Mouse (Mus musculus): ENCODE data around the gene Hoxc10. TPM values are rescaled to one million over a fixed set of nuclear protein-coding genes. Genes with fewer than 3 reads are reported as not detected.

Gene Hoxc10
- total and polyA plus RNA-seq, 2 experiments: not detected

DNA sequence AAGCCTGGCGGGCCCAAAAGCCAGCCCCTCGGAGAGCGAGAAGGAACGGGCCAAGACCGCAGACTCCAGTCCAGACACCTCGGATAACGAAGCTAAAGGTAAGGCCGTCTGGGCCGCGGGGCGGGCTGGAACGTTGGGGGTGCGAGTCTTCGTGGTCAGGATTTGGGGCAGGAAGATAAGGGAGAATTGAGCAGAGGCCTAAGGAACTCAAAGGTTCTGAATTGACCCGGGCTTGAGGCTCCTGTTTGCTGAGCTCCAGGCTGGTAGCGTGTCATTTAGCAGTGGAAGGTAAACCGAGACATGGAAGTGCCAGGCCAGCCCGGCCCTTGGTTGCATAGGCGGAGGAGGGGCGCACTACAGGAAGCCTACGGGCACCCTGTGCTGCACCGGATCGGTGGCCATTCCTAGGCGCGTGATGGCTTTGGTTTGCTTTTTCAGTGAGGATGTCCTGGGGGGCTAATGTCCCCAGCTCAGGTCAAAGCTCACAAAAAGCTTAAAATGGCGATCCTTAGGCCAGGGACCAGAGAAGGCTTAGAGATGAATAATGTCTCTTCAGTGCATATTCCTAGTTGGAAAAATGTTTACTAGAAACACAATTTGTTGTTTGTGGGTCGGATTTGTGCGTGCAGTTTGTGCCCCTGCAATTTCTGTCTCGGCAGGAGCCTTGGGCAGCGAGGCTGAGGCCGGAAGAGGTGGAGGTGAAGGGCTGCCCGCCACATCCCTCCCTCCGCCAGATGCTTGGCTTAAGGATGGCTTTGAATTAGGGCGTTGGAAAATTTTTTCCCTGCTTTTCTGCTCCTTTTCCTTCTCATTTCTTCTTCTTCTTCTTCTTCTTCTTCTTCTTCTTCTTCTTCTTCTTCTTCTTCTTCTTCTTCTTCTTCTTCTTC is 1.2 kb downstream of the Hoxc10 start:
- Histone ChIP-seq H3K36me3 (ENCODE audit: control insufficient read depth, insufficient read depth, low read length) (no peaks in the 10 kb centered on the region), H3K27ac (replicated peaks; ENCODE audit: insufficient read depth, low read depth, low read length) (no peak overlapping the region), H3K4me1 (ENCODE audit: control insufficient read depth, insufficient read depth, low read length) (no peaks in the 10 kb centered on the region), H3K4me3 (ENCODE audit: insufficient read depth, low read depth, low read length) (no peak overlapping the region), H3K79me2 (ENCODE audit: control insufficient read depth, insufficient read depth, low read length) (no peaks in the 10 kb centered on the region), H3K9ac (ENCODE audit: low read depth, low read length) (no peak overlapping the region), H3K27me3 (ENCODE audit: control insufficient read depth, insufficient read depth, low read length) (peaks cover 38% of the 10 kb centered on the region)
- DNase-seq (ENCODE audit: extremely low read depth, low read depth, low spot score): no peak
- 8% methylated on average over 34 of the region's 34 CpGs for WGBS
- TF ChIP-seq POLR2A (IDR thresholded peaks at IDR 0.05; ENCODE audit: extremely low read depth, insufficient read depth, low read length) (no peak), CTCF (IDR thresholded peaks at IDR 0.05; ENCODE audit: low read depth, low read length) (no peak)

DNA sequence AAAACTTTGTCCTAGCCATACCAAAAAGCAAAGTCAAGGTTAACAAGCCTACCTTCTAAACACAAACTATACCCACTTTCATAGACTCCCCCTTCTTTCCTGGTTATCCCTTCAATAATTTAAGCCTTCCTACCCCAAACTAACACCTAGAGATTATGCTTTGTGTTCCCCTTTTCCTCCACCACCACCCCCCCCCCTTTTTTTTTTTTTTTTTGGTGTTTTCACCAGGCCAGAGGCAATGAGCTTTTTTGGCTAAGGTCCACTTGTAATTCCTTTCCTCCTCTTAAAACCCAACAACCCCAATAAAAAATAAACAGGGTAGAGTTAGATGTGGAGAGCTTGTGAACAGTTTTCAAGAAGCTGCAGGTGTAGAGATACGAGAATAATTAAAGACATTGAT is 2.7 kb downstream of the Hoxc10 start:
- Histone ChIP-seq H3K36me3 (ENCODE audit: control insufficient read depth, insufficient read depth, low read length) (no peaks in the 10 kb centered on the region), H3K27ac (replicated peaks; ENCODE audit: insufficient read depth, low read depth, low read length) (no peak overlapping the region), H3K27me3 (ENCODE audit: control insufficient read depth, insufficient read depth, low read length) (peaks cover 36% of the 10 kb centered on the region), H3K4me3 (ENCODE audit: insufficient read depth, low read depth, low read length) (no peak overlapping the region), H3K79me2 (ENCODE audit: control insufficient read depth, insufficient read depth, low read length) (no peaks in the 10 kb centered on the region), H3K9ac (ENCODE audit: low read depth, low read length) (no peak overlapping the region), H3K4me1 (ENCODE audit: control insufficient read depth, insufficient read depth, low read length) (no peaks in the 10 kb centered on the region)
- DNase-seq (ENCODE audit: extremely low read depth, low read depth, low spot score): no peak
- 23% methylated on average over 1 of the region's 1 CpGs for WGBS
- TF ChIP-seq CTCF (IDR thresholded peaks at IDR 0.05; ENCODE audit: low read depth, low read length): no peak

DNA sequence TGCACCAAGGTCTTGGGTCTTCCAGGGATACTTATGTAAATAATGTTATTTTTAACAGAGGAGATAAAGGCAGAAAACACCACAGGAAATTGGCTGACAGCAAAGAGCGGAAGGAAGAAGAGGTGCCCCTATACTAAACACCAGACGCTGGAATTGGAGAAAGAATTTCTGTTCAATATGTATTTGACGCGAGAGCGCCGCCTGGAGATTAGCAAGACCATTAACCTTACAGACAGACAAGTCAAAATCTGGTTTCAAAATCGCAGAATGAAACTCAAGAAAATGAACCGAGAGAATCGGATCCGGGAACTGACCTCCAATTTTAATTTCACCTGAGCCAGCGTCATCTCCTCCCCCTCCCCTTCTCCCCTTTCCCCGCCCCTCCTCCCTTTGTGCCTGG is 4.1 kb downstream of the Hoxc10 start:
- WGBS: 4% methylated on average over 12 of the region's 12 CpGs
- Histone ChIP-seq H3K36me3 (ENCODE audit: control insufficient read depth, insufficient read depth, low read length) (no peaks in the 10 kb centered on the region), H3K4me1 (ENCODE audit: control insufficient read depth, insufficient read depth, low read length) (no peaks in the 10 kb centered on the region), H3K27ac (replicated peaks; ENCODE audit: insufficient read depth, low read depth, low read length) (no peak overlapping the region), H3K27me3 (ENCODE audit: control insufficient read depth, insufficient read depth, low read length) (peaks cover 36% of the 10 kb centered on the region), H3K9ac (ENCODE audit: low read depth, low read length) (no peak overlapping the region), H3K79me2 (ENCODE audit: control insufficient read depth, insufficient read depth, low read length) (no peaks in the 10 kb centered on the region), H3K4me3 (ENCODE audit: insufficient read depth, low read depth, low read length) (no peak overlapping the region)
- TF ChIP-seq CTCF (IDR thresholded peaks at IDR 0.05; ENCODE audit: low read depth, low read length): no peak
- TF ChIP-seq POLR2A (IDR thresholded peaks at IDR 0.05; ENCODE audit: extremely low read depth, insufficient read depth, low read length): no peak
- DNase-seq (ENCODE audit: extremely low read depth, low read depth, low spot score): no peak

DNA sequence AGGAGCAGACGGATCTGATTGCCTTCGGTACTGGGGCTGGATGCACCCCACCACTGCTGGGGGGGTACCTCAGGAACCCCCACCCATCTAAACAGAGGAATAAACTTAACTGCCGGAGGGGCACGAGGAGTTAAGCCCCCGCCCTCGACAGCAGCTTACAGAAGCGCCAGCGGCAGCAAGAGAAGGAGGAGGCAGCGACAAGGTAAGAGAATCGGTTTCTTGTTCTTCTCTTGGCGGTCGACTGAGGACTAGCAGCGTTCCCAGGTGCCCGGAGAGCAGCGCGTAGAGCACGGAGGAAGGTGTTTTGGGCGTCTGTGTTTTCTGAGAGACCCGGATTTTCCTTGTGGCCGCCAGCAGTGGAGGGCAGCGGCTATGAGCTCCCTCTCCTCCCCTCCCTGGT is 5.7 kb downstream of the Hoxc10 start:
- WGBS: 2% methylated on average over 21 of the region's 21 CpGs
- no peak for DNase-seq (ENCODE audit: extremely low read depth, low read depth, low spot score)
- H3K27ac ChIP-seq (replicated peaks; ENCODE audit: insufficient read depth, low read depth, low read length): no peak overlapping the region
- H3K4me1 ChIP-seq (ENCODE audit: control insufficient read depth, insufficient read depth, low read length): no peaks in the 10 kb centered on the region
- H3K36me3 ChIP-seq (ENCODE audit: control insufficient read depth, insufficient read depth, low read length): no peaks in the 10 kb centered on the region
- no peak overlapping the region for H3K9ac ChIP-seq (ENCODE audit: low read depth, low read length)
- TF ChIP-seq POLR2A (IDR thresholded peaks at IDR 0.05; ENCODE audit: extremely low read depth, insufficient read depth, low read length) (no peak), CTCF (IDR thresholded peaks at IDR 0.05; ENCODE audit: low read depth, low read length) (no peak)
- no peak overlapping the region for H3K4me3 ChIP-seq (ENCODE audit: insufficient read depth, low read depth, low read length)
- H3K27me3 ChIP-seq (ENCODE audit: control insufficient read depth, insufficient read depth, low read length): peaks cover 41% of the 10 kb centered on the region
- no peaks in the 10 kb centered on the region for H3K79me2 ChIP-seq (ENCODE audit: control insufficient read depth, insufficient read depth, low read length)

DNA sequence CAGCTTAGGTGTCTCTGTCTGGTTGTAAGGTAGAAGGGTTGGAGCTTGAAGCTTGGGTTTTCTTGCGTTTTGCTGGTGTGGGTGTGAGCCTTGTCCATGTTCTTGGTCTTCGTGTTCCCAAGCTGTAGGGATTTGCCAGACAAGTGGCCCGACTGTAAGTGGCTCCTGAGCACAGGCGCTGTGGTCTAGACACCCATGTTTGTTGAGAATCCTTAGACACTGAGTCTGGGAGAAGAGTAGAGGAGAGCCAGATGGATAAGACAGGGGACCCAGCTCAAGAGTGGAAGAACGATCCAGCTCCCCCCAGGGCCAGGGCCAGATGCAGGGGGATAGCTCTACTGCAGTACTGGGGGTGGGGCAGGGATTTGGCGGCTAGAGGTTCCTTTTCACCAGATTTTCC is 6.2 kb downstream of the Hoxc10 start:
- Histone ChIP-seq H3K36me3 (ENCODE audit: control insufficient read depth, insufficient read depth, low read length) (no peaks in the 10 kb centered on the region), H3K4me3 (ENCODE audit: insufficient read depth, low read depth, low read length) (no peak overlapping the region), H3K9ac (ENCODE audit: low read depth, low read length) (no peak overlapping the region), H3K27me3 (ENCODE audit: control insufficient read depth, insufficient read depth, low read length) (peaks cover 38% of the 10 kb centered on the region), H3K79me2 (ENCODE audit: control insufficient read depth, insufficient read depth, low read length) (no peaks in the 10 kb centered on the region), H3K27ac (replicated peaks; ENCODE audit: insufficient read depth, low read depth, low read length) (no peak overlapping the region), H3K4me1 (ENCODE audit: control insufficient read depth, insufficient read depth, low read length) (no peaks in the 10 kb centered on the region)
- no peak for DNase-seq (ENCODE audit: extremely low read depth, low read depth, low spot score)
- WGBS: 4% methylated on average over 6 of the region's 6 CpGs
- no peak for TF ChIP-seq CTCF (IDR thresholded peaks at IDR 0.05; ENCODE audit: low read depth, low read length)

DNA sequence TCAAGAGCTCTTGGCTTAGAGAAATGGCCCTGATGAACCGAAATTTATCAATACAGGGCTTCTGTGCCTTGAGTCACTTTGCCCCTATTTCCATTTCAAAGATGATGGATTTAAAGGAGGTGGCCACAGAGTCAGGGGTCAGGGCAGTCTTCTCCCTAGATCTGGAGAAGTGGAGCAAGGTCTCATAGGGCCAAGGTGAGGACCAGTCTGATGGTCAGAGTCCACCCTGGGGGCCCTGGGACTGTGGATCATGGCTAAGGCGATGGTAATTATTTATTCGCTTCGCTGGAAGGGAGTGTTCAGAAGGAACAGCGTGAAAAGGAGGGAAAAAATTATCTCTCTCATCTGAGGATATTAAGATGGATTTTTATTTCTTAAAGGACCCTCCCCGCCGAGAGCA is 8.4 kb downstream of the Hoxc10 start:
- Histone ChIP-seq H3K36me3 (ENCODE audit: control insufficient read depth, insufficient read depth, low read length) (no peaks in the 10 kb centered on the region), H3K27ac (replicated peaks; ENCODE audit: insufficient read depth, low read depth, low read length) (no peak overlapping the region), H3K4me1 (ENCODE audit: control insufficient read depth, insufficient read depth, low read length) (no peaks in the 10 kb centered on the region), H3K27me3 (ENCODE audit: control insufficient read depth, insufficient read depth, low read length) (peaks cover 39% of the 10 kb centered on the region), H3K79me2 (ENCODE audit: control insufficient read depth, insufficient read depth, low read length) (no peaks in the 10 kb centered on the region), H3K9ac (ENCODE audit: low read depth, low read length) (no peak overlapping the region), H3K4me3 (ENCODE audit: insufficient read depth, low read depth, low read length) (no peak overlapping the region)
- WGBS: 13% methylated on average over 7 of the region's 7 CpGs
- TF ChIP-seq CTCF (IDR thresholded peaks at IDR 0.05; ENCODE audit: low read depth, low read length) (no peak), POLR2A (IDR thresholded peaks at IDR 0.05; ENCODE audit: extremely low read depth, insufficient read depth, low read length) (no peak)
- no peak for DNase-seq (ENCODE audit: extremely low read depth, low read depth, low spot score)

All from liver, adult 2 months (tissue).